Mouse (Mus musculus): ENCODE measurements around the gene AF067063.

- TF ChIP-seq CTCF (IDR thresholded peaks at IDR 0.05) (no peak), EP300 (IDR thresholded peaks at IDR 0.05) (no peak)
Measured at GRCm38 (mm10) chr13:119797656-119798055, 32.4 kb downstream of the AF067063 start.

All from lung, postnatal 0 days (tissue).